Mouse (Mus musculus): ENCODE measurements around the gene Shroom3. TPM values are rescaled to one million over a fixed set of nuclear protein-coding genes. Genes with fewer than 3 reads are reported as not detected.

Gene Shroom3
- total and polyA plus RNA-seq, 3 experiments = not detected

- Histone ChIP-seq H3K27me3 (ENCODE audit: control insufficient read depth in 1 of 2, insufficient read depth in 2 of 2, low read length in 2 of 2) (no peaks in the 10 kb centered on the region), H3K9ac (ENCODE audit: control insufficient read depth, low read depth, low read length, poor library complexity, severe bottlenecking) (no peak overlapping the region), H3K79me2 (ENCODE audit: control insufficient read depth, insufficient read depth, low read length, poor library complexity) (no peaks in the 10 kb centered on the region), H3K9me3 (replicated peaks; ENCODE audit: insufficient read depth, low read length) (no peaks in the 10 kb centered on the region), H3K27ac (ENCODE audit: control insufficient read depth, low read depth, low read length) (no peak overlapping the region), H3K36me3 (ENCODE audit: control insufficient read depth in 1 of 2, insufficient read depth in 2 of 2, low read length in 2 of 2) (no peaks in the 10 kb centered on the region), H3K4me1 (ENCODE audit: control insufficient read depth in 1 of 2, insufficient read depth in 2 of 2, low read length in 2 of 2) (no peaks in the 10 kb centered on the region), H3K4me3 (ENCODE audit: control insufficient read depth in 1 of 2, insufficient read depth in 1 of 2, low read depth in 2 of 2, low read length in 2 of 2) (no peak overlapping the region)
- DNase-seq (ENCODE audit: low read depth, low spot score) = no peak
- TF ChIP-seq CHD2 (IDR thresholded peaks at IDR 0.05; ENCODE audit: low read length) (no peak), E2F4 (IDR thresholded peaks at IDR 0.05; ENCODE audit: borderline replicate concordance, low read depth, low read length) (no peak), ZNF384 (IDR thresholded peaks at IDR 0.05; ENCODE audit: low read depth, low read length) (no peak), RAD21 (IDR thresholded peaks at IDR 0.05; ENCODE audit: low read depth, low read length) (no peak), POLR2AphosphoS2 (IDR thresholded peaks at IDR 0.05; ENCODE audit: low read length) (no peak), ETS1 (IDR thresholded peaks at IDR 0.05; ENCODE audit: low read depth, low read length) (no peak), TAL1 (IDR thresholded peaks at IDR 0.05; ENCODE audit: low read length) (no peak), CHD1 (IDR thresholded peaks at IDR 0.05; ENCODE audit: low read depth, low read length) (no peak), ZMIZ1 (IDR thresholded peaks at IDR 0.05; ENCODE audit: low read depth, low read length) (no peak), GATA1 (IDR thresholded peaks at IDR 0.05; ENCODE audit: low read depth, low read length) (no peak), SMC3 (IDR thresholded peaks at IDR 0.05; ENCODE audit: low read depth, low read length) (no peak), KAT2A (conservative IDR thresholded peaks at IDR 0.05; ENCODE audit: low read depth, low read length) (no peak), JUND (IDR thresholded peaks at IDR 0.05; ENCODE audit: low read depth, low read length) (no peak), NELFE (IDR thresholded peaks at IDR 0.05; ENCODE audit: low read depth, low read length) (no peak), NRF1 (IDR thresholded peaks at IDR 0.05; ENCODE audit: insufficient read depth, low read depth, low read length, poor library complexity, severe bottlenecking) (no peak)
These were observed 154.1 kb downstream of the Shroom3 start for GRCm38 (mm10) chr5:92837311-92837710.

- H3K4me3 ChIP-seq (ENCODE audit: control insufficient read depth in 1 of 2, insufficient read depth in 1 of 2, low read depth in 2 of 2, low read length in 2 of 2) = no peak overlapping the region
- no peaks in the 10 kb centered on the region for H3K9me3 ChIP-seq (replicated peaks; ENCODE audit: insufficient read depth, low read length)
- TF ChIP-seq HCFC1 (IDR thresholded peaks at IDR 0.05; ENCODE audit: low read depth, low read length) (no peak), MEF2A (IDR thresholded peaks at IDR 0.05; ENCODE audit: extremely low read depth, insufficient replicate concordance, low read depth, low read length, poor library complexity, severe bottlenecking) (no peak), GATA1 (IDR thresholded peaks at IDR 0.05; ENCODE audit: low read depth, low read length) (no peak), CHD2 (IDR thresholded peaks at IDR 0.05; ENCODE audit: low read length) (no peak), TBP (IDR thresholded peaks at IDR 0.05; ENCODE audit: low read depth, low read length) (no peak), SIN3A (IDR thresholded peaks at IDR 0.05; ENCODE audit: low read length) (no peak)
- no peak overlapping the region for H3K27ac ChIP-seq (ENCODE audit: control insufficient read depth, low read depth, low read length)
- no peaks in the 10 kb centered on the region for H3K27me3 ChIP-seq (ENCODE audit: control insufficient read depth in 1 of 2, insufficient read depth in 2 of 2, low read length in 2 of 2)
- H3K4me1 ChIP-seq (ENCODE audit: control insufficient read depth in 1 of 2, insufficient read depth in 2 of 2, low read length in 2 of 2) = no peaks in the 10 kb centered on the region
- H3K79me2 ChIP-seq (ENCODE audit: control insufficient read depth, insufficient read depth, low read length, poor library complexity) = no peaks in the 10 kb centered on the region
- H3K9ac ChIP-seq (ENCODE audit: control insufficient read depth, low read depth, low read length, poor library complexity, severe bottlenecking) = no peak overlapping the region
- H3K36me3 ChIP-seq (ENCODE audit: control insufficient read depth in 1 of 2, insufficient read depth in 2 of 2, low read length in 2 of 2) = no peaks in the 10 kb centered on the region
- no peak for DNase-seq (ENCODE audit: low read depth, low spot score)
These were observed 155.1 kb downstream of the Shroom3 start for GRCm38 (mm10) chr5:92838351-92838784.
